In the genomic region with DNA sequence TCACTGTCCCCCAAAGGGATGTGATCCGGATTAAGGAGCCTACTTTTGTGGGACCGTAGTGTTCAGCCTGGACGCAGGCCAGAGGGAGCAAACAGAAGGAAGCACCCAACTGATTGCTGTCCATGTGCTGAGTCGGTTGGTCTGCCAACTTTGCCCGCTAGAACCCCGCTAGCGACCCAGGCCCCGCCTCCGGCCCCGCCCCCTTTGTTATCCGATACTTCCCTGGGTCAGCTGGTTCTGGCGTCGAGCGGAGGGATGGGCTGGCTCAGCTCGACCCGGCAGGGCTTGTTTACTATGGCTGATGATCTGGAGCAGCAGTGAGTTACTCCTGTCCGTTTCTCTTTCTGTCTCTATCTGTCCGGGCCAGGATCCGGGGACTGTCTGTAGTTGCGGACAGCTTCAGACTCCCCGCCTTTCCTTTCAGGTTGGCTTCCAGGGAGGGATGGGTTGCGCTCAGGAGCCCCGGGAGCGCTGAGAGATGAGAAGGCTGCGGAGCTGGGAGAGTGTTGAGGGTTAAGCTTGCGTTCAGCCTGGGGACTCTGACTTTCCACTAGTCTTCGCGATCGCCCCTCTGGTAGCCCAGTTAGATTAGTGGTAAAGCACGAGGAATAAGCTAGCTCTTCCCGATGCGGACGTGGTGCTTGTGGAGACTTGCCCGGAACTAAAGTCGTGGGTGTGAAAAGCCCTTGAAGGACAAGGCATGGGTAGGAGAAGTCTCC, we compare ENCODE assay signal across 8 mouse cellular contexts. TPM values are rescaled to one million over a fixed set of nuclear protein-coding genes. Genes with fewer than 3 reads are reported as not detected.
A peak's percentile ranks its signal among the peaks of the same experiment; 100 is the strongest.
DNase-seq lines count a peak whose midpoint lies in the region; ATAC-seq and TF ChIP-seq lines count a peak whose summit lies in the region.

No protein-coding gene starts in this region.

- under 1% methylated on average over 35 of the region's 35 CpGs for WGBS in lung, embryonic 14.5 days

- H3K4me3 ChIP-seq in lung, embryonic 14.5 days (ENCODE audit: low read depth, low read length), result peak overlapping the region; percentile 52

- H3K4me2 ChIP-seq in lung, embryonic 14.5 days, result peak overlapping the region; percentile 70

- no peaks in the 10 kb centered on the region for H3K27me3 ChIP-seq in lung, embryonic 14.5 days (ENCODE audit: insufficient read depth, low read length)

- H3K36me3 ChIP-seq in lung, embryonic 14.5 days (ENCODE audit: insufficient read depth), result 0 out of 2 replicates have a peak, but pooled peaks cover 5% of the 10 kb centered on the region

- peak; percentile 82 for DNase-seq in MN1 (ENCODE audit: low spot score)
- DNase-seq in cerebellum, adult 9-10 months, result peak; percentile 88
- peak; percentile 91 for DNase-seq in forelimb bud, embryonic 11.5 days (ENCODE audit: low read depth, low spot score)
- peak; percentile 76 to 77 for DNase-seq in layer of hippocampus, adult 8-10 months (ENCODE audit: low spot score in 2 of 2)
- peak; percentile 96 for DNase-seq in lung, embryonic 14.5 days
- DNase-seq in thymus, adult 18-20 months, result peak; percentile 63 to 74

- peak; percentile 95 to 96 for ATAC-seq in hematopoietic stem cell, adult 5-6 weeks (replicated peaks in 1 of 2; ENCODE audit: insufficient read depth in 1 of 2, low FRiP score in 2 of 2, low TSS enrichment in 1 of 2, low read depth in 1 of 2, poor library complexity in 2 of 2, severe bottlenecking in 2 of 2)
- peak; percentile 96 for ATAC-seq in lung, embryonic 14.5 days (ENCODE audit: insufficient read depth)
- peak; percentile 81 for ATAC-seq in neutrophil, adult 5-6 weeks (ENCODE audit: extremely low read depth, insufficient number of reproducible peaks, low FRiP score, poor library complexity, severe bottlenecking)

- H3K4me1 ChIP-seq in lung, embryonic 14.5 days (ENCODE audit: insufficient read depth), result no peaks in the 10 kb centered on the region

- no peaks in the 10 kb centered on the region for H3K9me3 ChIP-seq in lung, embryonic 14.5 days (ENCODE audit: low read depth, low read length)

- H3K9ac ChIP-seq in lung, embryonic 14.5 days, result peak overlapping the region; percentile 57

- peak overlapping the region; percentile 39; the same call in 1 of the 2 replicates for H3K27ac ChIP-seq in lung, embryonic 14.5 days (ENCODE audit: low read depth)

- peak; percentile 4; the same call in 1 of the 2 replicates for TF ChIP-seq CTCF in lung, embryonic 14.5 days (IDR thresholded peaks at IDR 0.05; ENCODE audit: low read depth)

RNA-seq across cellular contexts. Expression of a gene that starts 5.2 kb away (rescaled TPM):
- 43.5 and 53.3 TPM in 2 replicates for total RNA-seq in hematopoietic stem cell, adult 5-6 weeks (2017)
- 10 to 100 TPM; 51.6 to 78.9 (median 60.2) TPM for total RNA-seq in layer of hippocampus, adult 8-10 months (2022)
- 42.1 and 49.1 TPM in 2 replicates for polyA plus RNA-seq in lung, embryonic 14.5 days (2014; fragmentation: Nextera tagmentation; extraction: Ambion mirVana)
- 16.1 and 16.6 TPM in 2 replicates for total RNA-seq in neutrophil, adult 5-6 weeks (2017)

RNA-seq across cellular contexts. Expression of a gene that starts 5.3 kb away (rescaled TPM):
- total RNA-seq in hematopoietic stem cell, adult 5-6 weeks (2017), result 74.8 and 92.1 TPM in 2 replicates
- 100 to 1,000 TPM; 107 to 132 (median 119) TPM for total RNA-seq in layer of hippocampus, adult 8-10 months (2022)
- 382 and 393 TPM in 2 replicates for polyA plus RNA-seq in lung, embryonic 14.5 days (2014; fragmentation: Nextera tagmentation; extraction: Ambion mirVana)
- 50.7 and 51.7 TPM in 2 replicates for total RNA-seq in neutrophil, adult 5-6 weeks (2017)

RNA-seq across cellular contexts. Expression of a gene that starts 25.6 kb away (rescaled TPM):
- 0.13 TPM in 1 of 2 replicates, not detected in the other for total RNA-seq in hematopoietic stem cell, adult 5-6 weeks (2017)
- not detected for total RNA-seq in layer of hippocampus, adult 8-10 months (2022)
- polyA plus RNA-seq in lung, embryonic 14.5 days (2014; fragmentation: Nextera tagmentation; extraction: Ambion mirVana), result not detected in 2 replicates
- 0.12 TPM in 1 of 2 replicates, not detected in the other for total RNA-seq in neutrophil, adult 5-6 weeks (2017)

Comparison
In these comparisons a context has a peak if more than half of its experiments do, and no peak if none do; other contexts are left out.
1. Peak in every context shown above with its lines: DNase-seq, ATAC-seq, H3K4me3 ChIP-seq and H3K27ac ChIP-seq.